In genomic region chr5:150702714-150703113, GRCm38 (mm10) we compare ENCODE assay signal across 9 mouse cellular contexts. TPM values are rescaled to one million over a fixed set of nuclear protein-coding genes. Genes with fewer than 3 reads are reported as not detected.
A peak's percentile ranks its signal among the peaks of the same experiment; 100 is the strongest.
DNase-seq lines count a peak whose midpoint lies in the region; ATAC-seq and TF ChIP-seq lines count a peak whose summit lies in the region.
"Had no signal": no experiment of that assay in that cellular context is flagged by ENCODE, and none has a peak within 500 bp of the region (broad histone marks: within the 10 kb centered on the region; RNA-seq: fewer than 3 reads in every experiment).

No protein-coding gene starts in this region.

- DNase-seq in gastrocnemius, adult 2 months = no peak
- no peak for DNase-seq in gastrocnemius, postnatal 25 days
- peak; percentile 46 for DNase-seq in testis, postnatal 10 days (ENCODE audit: low spot score)
- no peak for DNase-seq in testis, postnatal 14 days (ENCODE audit: low spot score)
- DNase-seq in cerebellum, adult 18-20 months = peak; percentile 60 to 68
- DNase-seq in kidney, postnatal 10 days = peak; percentile 59

- WGBS in forebrain, embryonic 16.5 days = 38% methylated on average over 2 of the region's 2 CpGs

- H3K9me3 ChIP-seq in forebrain, embryonic 16.5 days (ENCODE audit: control insufficient read depth, low read length) = no peaks in the 10 kb centered on the region
- H3K9me3 ChIP-seq: neural tube, embryonic 13.5 days had no signal

- intact Hi-C loops in gastrocnemius, adult 2 months (cut with DNase I) = no loop called here

- TF ChIP-seq CTCF in gastrocnemius, adult 2 months (IDR thresholded peaks at IDR 0.05) = peak; percentile 80

- no peaks in the 10 kb centered on the region for H3K4me1 ChIP-seq in forebrain, embryonic 16.5 days (replicated peaks; ENCODE audit: control insufficient read depth, insufficient read depth, low read length)
- H3K4me1 ChIP-seq: neural tube, embryonic 13.5 days had no signal

- ATAC-seq in megakaryocyte-erythroid progenitor cell, adult 5-6 weeks (replicated peaks; ENCODE audit: low FRiP score, low TSS enrichment, poor library complexity, severe bottlenecking) = peak; percentile 88
- no peak for ATAC-seq in forebrain, embryonic 16.5 days

- no peak overlapping the region for H3K4me3 ChIP-seq in gastrocnemius, adult 2 months
- H3K4me3 ChIP-seq in forebrain, embryonic 16.5 days (replicated peaks; ENCODE audit: low read length) = no peak overlapping the region
- H3K4me3 ChIP-seq: neural tube, embryonic 13.5 days had no signal

- no peak overlapping the region for H3K4me2 ChIP-seq in forebrain, embryonic 16.5 days (ENCODE audit: low read length)
- H3K4me2 ChIP-seq: neural tube, embryonic 13.5 days had no signal

- H3K27ac ChIP-seq in gastrocnemius, adult 2 months = no peak overlapping the region
- no peak overlapping the region for H3K27ac ChIP-seq in forebrain, embryonic 16.5 days (ENCODE audit: low read length)
- H3K27ac ChIP-seq: neural tube, embryonic 13.5 days had no signal

- H3K27me3 ChIP-seq in forebrain, embryonic 16.5 days (replicated peaks; ENCODE audit: control insufficient read depth, insufficient read depth, low read length) = no peaks in the 10 kb centered on the region
- H3K27me3 ChIP-seq: neural tube, embryonic 13.5 days had no signal

- no peaks in the 10 kb centered on the region for H3K36me3 ChIP-seq in forebrain, embryonic 16.5 days (ENCODE audit: control insufficient read depth, insufficient read depth)

- no peak overlapping the region for H3K9ac ChIP-seq in forebrain, embryonic 16.5 days (replicated peaks; ENCODE audit: low read depth, low read length)
- H3K9ac ChIP-seq: neural tube, embryonic 13.5 days had no signal

RNA-seq across cellular contexts. Expression of gene Pds5b, which starts 29.2 kb away (rescaled TPM):
- 10 to 100 TPM; 20.8 to 23.0 TPM for total RNA-seq in gastrocnemius, adult 2 months (2021)
- 10 to 100 TPM; 15.7 to 17.2 TPM for total RNA-seq in gastrocnemius, postnatal 25 days (2021)
- total RNA-seq in megakaryocyte-erythroid progenitor cell, adult 5-6 weeks (2014; fragmentation: Nextera tagmentation) = 57.2 and 57.4 TPM in 2 replicates
- 30.0 and 36.7 TPM in 2 replicates for total RNA-seq in megakaryocyte-erythroid progenitor cell, adult 5-6 weeks (2017)
- 32.3 TPM in 2 replicates for polyA plus RNA-seq in forebrain, embryonic 16.5 days (2015; fragmentation: Nextera tagmentation; extraction: Ambion mirVana)

RNA-seq across cellular contexts. Expression of gene N4bp2l2, which starts 36.7 kb away (rescaled TPM):
- 10 to 100 TPM; 30.9 to 32.3 TPM for total RNA-seq in gastrocnemius, adult 2 months (2021)
- 10 to 100 TPM; 25.9 to 26.7 TPM for total RNA-seq in gastrocnemius, postnatal 25 days (2021)
- 63.6 and 87.5 TPM in 2 replicates for total RNA-seq in megakaryocyte-erythroid progenitor cell, adult 5-6 weeks (2014; fragmentation: Nextera tagmentation)
- total RNA-seq in megakaryocyte-erythroid progenitor cell, adult 5-6 weeks (2017) = 108 and 134 TPM in 2 replicates
- polyA plus RNA-seq in forebrain, embryonic 16.5 days (2015; fragmentation: Nextera tagmentation; extraction: Ambion mirVana) = 28.9 and 30.3 TPM in 2 replicates

Comparison
In these comparisons a context has a peak if more than half of its experiments do, and no peak if none do; other contexts are left out.
1. DNase-seq: peak in testis, postnatal 10 days (single experiment), cerebellum, adult 18-20 months (2 of 2) and kidney, postnatal 10 days (single experiment); none in gastrocnemius, adult 2 months (single experiment), gastrocnemius, postnatal 25 days (single experiment) and testis, postnatal 14 days (single experiment).